Mouse (Mus musculus): ENCODE data around the gene Sult1b1.
"Not testable (repeated sequence)": the region's sequence is repeated elsewhere in the genome, so short reads cannot be mapped to it uniquely, and the experiment has no call there.

The Sult1b1 gene

GRCm38 (mm10) chr5:87538111-87538510 lies at the start of gene Sult1b1:
TSS of gene Sult1b1 (minus strand) at chr5:87538195.
- DNase-seq (ENCODE audit: low spot score in 2 of 2): no peak

GRCm38 (mm10) chr5:87580389-87580788 lies 42.4 kb upstream of the Sult1b1 start:
- DNase-seq (ENCODE audit: low spot score in 2 of 2): no peak

GRCm38 (mm10) chr5:87574174-87574573 lies 36.2 kb upstream of the Sult1b1 start:
- DNase-seq (ENCODE audit: low spot score in 2 of 2): no peak

- DNase-seq (ENCODE audit: low spot score in 2 of 2): no peak
These were observed 35.5 kb upstream of the Sult1b1 start for GRCm38 (mm10) chr5:87573490-87573889.

- DNase-seq (ENCODE audit: low spot score in 2 of 2): no peak
These were observed 34.8 kb upstream of the Sult1b1 start for GRCm38 (mm10) chr5:87572781-87573180.

GRCm38 (mm10) chr5:87568845-87569244 lies 30.9 kb upstream of the Sult1b1 start, which contains the start of gene Sult1d1:
TSS of gene Sult1d1 (minus strand) at chr5:87569027.
- DNase-seq (ENCODE audit: low spot score in 2 of 2): no peak

GRCm38 (mm10) chr5:87567306-87567705 lies 29.3 kb upstream of the Sult1b1 start:
- DNase-seq (ENCODE audit: low spot score in 2 of 2): no peak

- DNase-seq (ENCODE audit: low spot score in 2 of 2): no peak
These were observed 25.0 kb upstream of the Sult1b1 start for GRCm38 (mm10) chr5:87562966-87563365.

GRCm38 (mm10) chr5:87562526-87562925 lies 24.5 kb upstream of the Sult1b1 start:
- no peak for DNase-seq (ENCODE audit: low spot score in 2 of 2)

- no peak for DNase-seq (ENCODE audit: low spot score in 2 of 2)
These were observed 22.1 kb upstream of the Sult1b1 start for GRCm38 (mm10) chr5:87560145-87560544.

GRCm38 (mm10) chr5:87550935-87551334 lies 12.9 kb upstream of the Sult1b1 start:
- DNase-seq (ENCODE audit: low spot score in 2 of 2): no peak

GRCm38 (mm10) chr5:87535994-87536644 lies 1.9 kb downstream of the Sult1b1 start:
- no peak for DNase-seq (ENCODE audit: low spot score in 2 of 2)

GRCm38 (mm10) chr5:87532288-87532687 lies 5.7 kb downstream of the Sult1b1 start:
- DNase-seq (ENCODE audit: low spot score in 2 of 2): no peak

GRCm38 (mm10) chr5:87523561-87523960 lies 14.4 kb downstream of the Sult1b1 start:
- not testable (repeated sequence) for DNase-seq (ENCODE audit: low spot score in 2 of 2)

- DNase-seq (ENCODE audit: low spot score in 2 of 2): no peak
These were observed 32.1 kb downstream of the Sult1b1 start for GRCm38 (mm10) chr5:87505776-87506458.

- DNase-seq (ENCODE audit: low spot score in 2 of 2): no peak
These were observed 35.3 kb downstream of the Sult1b1 start for GRCm38 (mm10) chr5:87502687-87503086.

GRCm38 (mm10) chr5:87499341-87499740 lies 38.7 kb downstream of the Sult1b1 start:
- no peak for DNase-seq (ENCODE audit: low spot score in 2 of 2)

- no peak for DNase-seq (ENCODE audit: low spot score in 2 of 2)
These were observed 39.1 kb downstream of the Sult1b1 start for GRCm38 (mm10) chr5:87498936-87499335.

GRCm38 (mm10) chr5:87490771-87491170 lies 47.2 kb downstream of the Sult1b1 start, which contains the start of gene Ugt2a1:
TSS of gene Ugt2a1 (minus strand) at chr5:87490871.
- DNase-seq (ENCODE audit: low spot score in 2 of 2): no peak

- DNase-seq (ENCODE audit: low spot score in 2 of 2): not testable (repeated sequence)
These were observed 51.3 kb downstream of the Sult1b1 start, which contains the start of gene Gm43638 for GRCm38 (mm10) chr5:87486706-87487105. TSS of gene Gm43638 (minus strand) at chr5:87486806.

- DNase-seq (ENCODE audit: low spot score in 2 of 2): no peak
These were observed 55.8 kb downstream of the Sult1b1 start, which contains the start of gene Ugt2a2 for GRCm38 (mm10) chr5:87482160-87482559. TSS of gene Ugt2a2 (minus strand) at chr5:87482260.
